Mouse (Mus musculus) liver, embryonic 13.5 days (tissue): ENCODE results near the gene Hilpda. TPM values are rescaled to one million over a fixed set of nuclear protein-coding genes. Genes with fewer than 3 reads are reported as not detected.
A peak's percentile ranks its signal among the peaks of the same experiment; 100 is the strongest.

Source experiments
- ATAC-seq: fragments of 200-750 bp; cut with Nextera tagmentation; 2 replicates; pipeline ENCODE4 v1.8.0; 2017; ENCODE audit warnings: low read depth, mild to moderate bottlenecking, moderate number of reproducible peaks, moderate library complexity
- DNase-seq: peaks from one replicate; pipeline ENCODE4 v3.0.0; 2022
- H3K27ac ChIP-seq: fragments of 300-500 bp; sonication (generic); 2 replicates; pipeline ENCODE4 v1.5.1; 2015; ENCODE audit warnings: moderate library complexity, mild to moderate bottlenecking, inconsistent platforms
- H3K27me3 ChIP-seq: fragments of 300-500 bp; sonication (generic); 2 replicates; pipeline ENCODE4 v1.6.1; 2015; ENCODE audit warnings: mild to moderate bottlenecking, inconsistent platforms
- H3K36me3 ChIP-seq: fragments of 300-500 bp; sonication (generic); 2 replicates; pipeline ENCODE4 v1.6.1; 2015; ENCODE audit warnings: mild to moderate bottlenecking, inconsistent platforms
- H3K4me1 ChIP-seq: fragments of 300-500 bp; sonication (generic); replicated peaks from 2 replicates; pipeline ENCODE4 v1.6.1; 2015; ENCODE audit warnings: inconsistent platforms
- H3K4me2 ChIP-seq: fragments of 300-500 bp; sonication (generic); 2 replicates; pipeline ENCODE4 v1.6.1; 2015; ENCODE audit warnings: inconsistent platforms, mild to moderate bottlenecking, moderate library complexity
- H3K4me3 ChIP-seq: fragments of 300-500 bp; sonication (generic); replicated peaks from 2 replicates; pipeline ENCODE4 v1.5.1; 2015; ENCODE audit warnings: mild to moderate bottlenecking, inconsistent platforms
- H3K9ac ChIP-seq: fragments of 300-500 bp; sonication (generic); 2 replicates; pipeline ENCODE4 v1.6.1; 2015; ENCODE audit warnings: mild to moderate bottlenecking, inconsistent platforms
- H3K9me3 ChIP-seq: fragments of 300-500 bp; sonication (generic); replicated peaks from 2 replicates; pipeline ENCODE4 v1.6.1; 2016; ENCODE audit warnings: inconsistent platforms
- WGBS: fragments of 180-500 bp; shearing (Covaris S2); methylation state at CpG from one replicate; pipeline ENCODE4 v1.1.7; 2015; ENCODE audit not compliant: insufficient replicate concordance; 5-methylcytosine and 5-hydroxymethylcytosine counted together
- polyA plus RNA-seq: library from polyadenylated mRNA; unstranded; fragments of >200 nt; fragmentation: Nextera tagmentation; extraction: Ambion mirVana; gene quantifications from 2 replicates; pipeline ENCODE4 v1.2.1, GENCODE M21; 2015

Hilpda gene
- polyA plus RNA-seq, result 17.0 and 18.6 TPM in 2 replicates

GRCm38 (mm10) chr6:29272312-29273072, at the start of gene Hilpda:
Gene Hilpda (plus strand): TSS chr6:29272488.
- Histone ChIP-seq H3K27ac (peak within 1 kb of the TSS; percentile 75), H3K4me2 (peak within 1 kb of the TSS; percentile 80), H3K36me3 (peaks cover 21% of the 10 kb centered on the region), H3K9ac (peak within 1 kb of the TSS; percentile 80), H3K4me3 (peak within 1 kb of the TSS; percentile 72), H3K27me3 (peaks cover 12% of the 10 kb centered on the region), H3K4me1 (peaks cover 38% of the 10 kb centered on the region), H3K9me3 (no peaks in the 10 kb centered on the region)
- DNase-seq (peak; percentile 93), ATAC-seq (peak; percentile 96)
- under 1% methylated on average over 46 of the region's 46 CpGs for WGBS

DNA sequence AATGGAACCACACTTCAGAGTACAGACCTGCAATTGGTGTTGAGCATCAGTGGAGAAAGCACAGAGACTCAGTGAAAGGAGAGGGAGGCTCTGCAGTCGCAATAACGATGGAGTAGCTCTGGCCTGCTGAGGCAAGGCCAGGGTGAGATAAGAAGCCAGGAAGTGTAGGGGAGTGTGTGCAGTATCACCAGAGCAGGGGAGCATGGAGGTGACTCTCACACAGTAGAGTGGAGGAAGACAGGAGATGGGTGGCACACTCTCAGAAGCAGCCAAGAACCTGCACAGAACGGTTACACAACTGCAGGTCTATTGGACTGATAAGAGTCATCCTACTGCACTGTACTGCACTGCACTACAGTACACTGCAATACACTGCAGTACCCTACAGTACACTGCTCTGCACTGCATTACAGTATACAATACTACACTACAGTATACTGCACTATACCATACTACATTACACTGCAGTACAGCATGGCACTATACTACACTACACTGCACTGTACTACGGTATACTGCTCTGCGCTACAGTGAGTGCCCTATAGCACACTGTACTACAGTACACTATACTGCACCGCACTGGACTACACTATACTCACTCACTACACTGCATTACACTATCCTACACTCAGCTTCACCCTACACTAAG, 42.9 kb upstream of the Hilpda start:
- WGBS, result 47% methylated on average over 6 of the region's 6 CpGs
- no peak overlapping the region for H3K4me2 ChIP-seq
- ATAC-seq (peak; percentile 73), DNase-seq (no peak)
- no peaks in the 10 kb centered on the region for H3K36me3 ChIP-seq
- peaks cover 16% of the 10 kb centered on the region for H3K4me1 ChIP-seq
- H3K27me3 ChIP-seq, result 0 out of 2 replicates have a peak, but pooled peaks cover 2% of the 10 kb centered on the region
- no peak overlapping the region for H3K9ac ChIP-seq
- no peak overlapping the region for H3K27ac ChIP-seq
- no peaks in the 10 kb centered on the region for H3K9me3 ChIP-seq
- no peak overlapping the region for H3K4me3 ChIP-seq

- ATAC-seq, result no peak
Observed at GRCm38 (mm10) chr6:29230386-29230785, 41.9 kb upstream of the Hilpda start.

DNA sequence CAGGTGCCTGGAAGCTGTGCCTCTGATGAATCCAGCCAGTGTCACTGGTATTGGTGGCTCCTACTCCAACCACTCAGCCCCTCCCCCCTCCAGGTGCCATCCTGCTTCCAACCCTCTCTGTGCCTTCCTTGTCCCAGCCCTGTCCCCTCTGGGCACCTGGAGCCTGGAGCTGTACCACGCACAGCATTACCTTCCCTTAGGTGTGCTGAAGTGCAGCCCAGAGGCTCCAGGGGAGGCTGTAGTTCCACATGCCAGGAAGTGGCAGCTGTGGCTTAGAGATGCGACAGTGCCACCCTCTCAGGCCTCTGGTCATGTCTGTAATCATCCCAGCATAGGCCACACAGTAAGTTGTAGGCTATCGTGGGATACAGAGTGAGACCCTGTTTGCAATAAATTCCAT, 40.5 kb upstream of the Hilpda start:
- peaks cover 16% of the 10 kb centered on the region for H3K4me1 ChIP-seq
- no peak overlapping the region for H3K4me2 ChIP-seq
- no peaks in the 10 kb centered on the region for H3K9me3 ChIP-seq
- H3K4me3 ChIP-seq, result no peak overlapping the region
- H3K36me3 ChIP-seq, result no peaks in the 10 kb centered on the region
- 0 out of 2 replicates have a peak, but pooled peaks cover 2% of the 10 kb centered on the region for H3K27me3 ChIP-seq
- WGBS, result 56% methylated on average over 3 of the region's 3 CpGs
- no peak overlapping the region for H3K27ac ChIP-seq
- DNase-seq (no peak), ATAC-seq (no peak)
- H3K9ac ChIP-seq, result no peak overlapping the region

More at GRCm38 (mm10) chr6:29230386-29230785, 41.9 kb upstream of the Hilpda start:
- H3K27ac ChIP-seq, result no peak overlapping the region
- no peaks in the 10 kb centered on the region for H3K36me3 ChIP-seq
- no peak for DNase-seq
- no peak overlapping the region for H3K4me3 ChIP-seq
- peaks cover 16% of the 10 kb centered on the region for H3K4me1 ChIP-seq
- H3K9ac ChIP-seq, result no peak overlapping the region
- no peak overlapping the region for H3K4me2 ChIP-seq
- H3K27me3 ChIP-seq, result 0 out of 2 replicates have a peak, but pooled peaks cover 2% of the 10 kb centered on the region
- WGBS, result 65% methylated on average over 6 of the region's 6 CpGs
- H3K9me3 ChIP-seq, result no peaks in the 10 kb centered on the region

DNA sequence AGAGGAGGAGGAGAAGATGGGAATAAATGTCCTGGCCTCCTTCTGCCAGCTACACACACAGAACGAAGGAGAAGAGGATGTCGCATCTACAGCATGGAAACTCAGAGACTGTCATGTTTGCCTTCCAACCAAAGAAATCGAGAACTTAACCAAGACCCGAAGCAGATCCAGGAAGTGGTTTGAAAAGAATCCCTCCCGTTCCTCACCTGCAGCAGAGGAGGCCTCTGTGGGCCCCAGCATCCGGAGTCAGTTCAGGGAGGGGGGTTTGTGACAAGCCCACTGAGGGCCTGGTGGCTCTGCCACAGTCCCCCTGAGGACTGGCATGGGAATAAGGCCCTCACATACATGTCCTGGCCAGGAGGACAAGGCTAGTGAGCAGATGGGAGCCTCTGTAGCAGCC, 40.0 kb upstream of the Hilpda start:
- DNase-seq (no peak), ATAC-seq (no peak)
- Histone ChIP-seq H3K9me3 (no peaks in the 10 kb centered on the region), H3K4me2 (no peak overlapping the region), H3K27ac (no peak overlapping the region), H3K36me3 (no peaks in the 10 kb centered on the region), H3K4me1 (peaks cover 16% of the 10 kb centered on the region), H3K27me3 (0 out of 2 replicates have a peak, but pooled peaks cover 2% of the 10 kb centered on the region), H3K4me3 (no peak overlapping the region), H3K9ac (no peak overlapping the region)
- WGBS, result 35% methylated on average over 6 of the region's 6 CpGs

- WGBS, result 52% methylated on average over 3 of the region's 3 CpGs
- Histone ChIP-seq H3K36me3 (no peaks in the 10 kb centered on the region), H3K4me3 (no peak overlapping the region), H3K27me3 (0 out of 2 replicates have a peak, but pooled peaks cover 2% of the 10 kb centered on the region), H3K4me1 (peaks cover 15% of the 10 kb centered on the region), H3K9ac (no peak overlapping the region), H3K27ac (no peak overlapping the region), H3K4me2 (no peak overlapping the region), H3K9me3 (no peaks in the 10 kb centered on the region)
- no peak for ATAC-seq
- no peak for DNase-seq
Observed at GRCm38 (mm10) chr6:29233710-29234109, 38.6 kb upstream of the Hilpda start.

- WGBS, result 39% methylated on average over 8 of the region's 8 CpGs
- Histone ChIP-seq H3K9me3 (no peaks in the 10 kb centered on the region), H3K4me2 (no peak overlapping the region), H3K27me3 (0 out of 2 replicates have a peak, but pooled peaks cover 2% of the 10 kb centered on the region), H3K36me3 (no peaks in the 10 kb centered on the region), H3K4me3 (no peak overlapping the region), H3K4me1 (peaks cover 9% of the 10 kb centered on the region), H3K9ac (no peak overlapping the region), H3K27ac (no peak overlapping the region)
- ATAC-seq, result no peak
- no peak for DNase-seq
Observed at GRCm38 (mm10) chr6:29234272-29234671, 38.0 kb upstream of the Hilpda start.

DNA sequence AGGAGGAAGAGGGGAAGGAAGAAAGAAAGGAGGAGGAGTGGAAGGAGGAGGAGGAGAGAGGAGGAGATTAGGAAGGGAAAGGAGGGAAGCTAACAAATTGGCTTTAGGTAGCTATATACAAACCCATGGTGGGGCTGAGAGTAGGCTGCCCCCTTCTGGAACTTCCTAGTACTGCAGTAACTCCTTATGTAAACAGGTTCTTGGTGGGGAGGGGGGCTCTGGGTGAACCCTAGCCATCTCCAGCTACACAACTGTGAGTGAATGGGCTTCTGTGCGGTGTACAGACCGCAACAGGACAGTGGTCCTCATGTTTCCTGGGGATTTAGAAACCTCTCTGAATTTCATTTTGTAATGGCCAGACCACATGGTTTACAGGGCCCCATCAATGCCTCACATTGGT, 31.5 kb upstream of the Hilpda start:
- ATAC-seq (no peak), DNase-seq (peak; percentile 19)
- Histone ChIP-seq H3K9ac (no peak overlapping the region), H3K4me1 (peaks cover 8% of the 10 kb centered on the region), H3K27me3 (no peaks in the 10 kb centered on the region), H3K36me3 (no peaks in the 10 kb centered on the region), H3K4me2 (no peak overlapping the region), H3K9me3 (no peaks in the 10 kb centered on the region), H3K27ac (no peak overlapping the region), H3K4me3 (no peak overlapping the region)
- 14% methylated on average over 2 of the region's 2 CpGs for WGBS

DNA sequence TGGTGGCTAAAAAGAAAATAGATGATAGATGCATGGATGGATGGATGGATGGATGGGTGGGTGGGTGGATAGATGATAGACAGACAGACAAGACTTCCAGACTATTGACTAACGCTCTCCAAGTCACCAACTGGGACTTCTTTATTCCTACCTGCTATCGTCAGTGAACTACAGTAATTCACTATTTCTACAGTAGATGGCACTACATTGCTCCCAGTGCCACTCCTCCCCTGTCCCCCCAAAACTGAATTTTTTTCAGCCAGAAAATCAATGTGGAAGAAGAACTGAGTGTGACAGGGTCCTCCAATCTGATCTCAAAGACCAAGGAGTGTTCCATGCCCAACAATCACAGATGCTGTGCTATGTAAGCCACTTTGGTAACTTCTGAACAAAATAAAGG, 30.6 kb upstream of the Hilpda start:
- ATAC-seq, result no peak
- no peaks in the 10 kb centered on the region for H3K27me3 ChIP-seq
- no peaks in the 10 kb centered on the region for H3K9me3 ChIP-seq
- no peak for DNase-seq
- no peak overlapping the region for H3K4me2 ChIP-seq
- no peaks in the 10 kb centered on the region for H3K36me3 ChIP-seq
- WGBS, result 37% methylated on average over 2 of the region's 2 CpGs
- peaks cover 13% of the 10 kb centered on the region for H3K4me1 ChIP-seq
- no peak overlapping the region for H3K4me3 ChIP-seq
- no peak overlapping the region for H3K27ac ChIP-seq
- no peak overlapping the region for H3K9ac ChIP-seq

DNA sequence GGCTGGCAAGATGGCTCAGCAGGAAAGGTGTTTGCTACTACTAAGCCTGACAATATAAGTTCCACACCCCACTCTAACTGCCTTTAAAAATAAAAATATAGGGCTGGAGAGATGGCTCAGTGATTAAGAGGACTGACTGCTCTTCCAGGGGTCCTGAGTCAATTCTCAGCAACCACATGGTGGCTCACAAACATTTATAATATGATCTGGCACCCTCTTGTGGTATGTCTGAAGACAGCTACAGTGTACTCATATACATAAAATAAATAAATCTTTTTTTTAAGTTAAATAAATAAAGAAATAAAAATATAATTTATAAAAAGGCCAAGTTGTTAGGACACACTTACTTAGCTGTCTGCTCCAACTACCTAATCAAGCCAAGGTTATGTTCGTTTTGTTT, 30.0 kb upstream of the Hilpda start:
- no peaks in the 10 kb centered on the region for H3K27me3 ChIP-seq
- H3K4me1 ChIP-seq, result peaks cover 17% of the 10 kb centered on the region
- H3K4me2 ChIP-seq, result no peak overlapping the region
- DNase-seq, result no peak
- no peak overlapping the region for H3K4me3 ChIP-seq
- no peaks in the 10 kb centered on the region for H3K36me3 ChIP-seq
- ATAC-seq, result no peak
- WGBS, result 60% methylated on average over 1 of the region's 1 CpGs
- no peak overlapping the region for H3K9ac ChIP-seq
- H3K9me3 ChIP-seq, result no peaks in the 10 kb centered on the region
- H3K27ac ChIP-seq, result no peak overlapping the region

DNA sequence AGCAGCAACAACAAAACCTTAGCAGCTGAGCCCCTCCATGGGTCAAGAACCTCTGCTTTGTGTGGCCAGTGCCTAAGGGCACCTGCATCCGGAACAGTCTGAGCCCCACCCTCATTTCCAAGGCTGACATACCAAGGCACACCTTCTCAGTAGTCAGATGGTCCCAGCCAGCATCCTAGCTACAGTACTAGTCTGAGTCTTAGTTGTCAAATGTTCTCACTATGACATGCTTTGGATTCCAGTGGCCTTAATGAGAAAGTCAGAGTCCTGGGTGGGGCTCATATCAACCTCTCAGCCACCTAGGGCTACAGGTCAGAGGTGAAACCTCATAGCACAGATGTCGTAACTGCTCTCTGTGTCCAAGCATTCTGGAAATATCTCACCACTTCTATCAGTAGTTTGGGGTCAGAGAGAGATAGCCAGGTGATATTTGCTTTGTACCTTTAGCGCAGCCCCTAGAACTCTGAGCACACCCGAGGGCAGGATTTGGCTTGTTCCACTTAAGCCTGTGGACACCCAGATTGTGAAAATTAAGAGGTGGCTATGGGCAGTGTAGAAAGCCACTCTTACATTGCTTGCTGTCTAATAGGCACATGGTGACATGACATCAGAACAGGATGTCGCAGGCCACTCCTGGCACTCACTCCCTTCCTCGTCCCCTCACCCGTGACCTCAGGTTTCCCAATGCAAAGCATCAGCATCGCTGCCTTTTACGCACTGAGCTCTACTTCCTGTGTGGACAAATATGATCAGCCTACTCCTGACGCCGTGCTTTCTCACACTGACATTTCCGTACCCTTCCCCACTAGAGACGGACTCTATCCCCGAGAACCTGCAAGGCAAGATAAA, 26.8 kb upstream of the Hilpda start:
- 31% methylated on average over 14 of the region's 14 CpGs for WGBS
- no peak for DNase-seq
- Histone ChIP-seq H3K27ac (peak overlapping the region; percentile 63), H3K36me3 (no peaks in the 10 kb centered on the region), H3K4me2 (peak overlapping the region; percentile 17; the same call in 1 of the 2 replicates), H3K27me3 (no peaks in the 10 kb centered on the region), H3K4me1 (peaks cover 17% of the 10 kb centered on the region), H3K4me3 (no peak overlapping the region), H3K9ac (no peak overlapping the region), H3K9me3 (no peaks in the 10 kb centered on the region)
- ATAC-seq, result peak; percentile 61
